Comparison of ENCODE assay signal across 7 mouse cellular contexts in the genomic region with DNA sequence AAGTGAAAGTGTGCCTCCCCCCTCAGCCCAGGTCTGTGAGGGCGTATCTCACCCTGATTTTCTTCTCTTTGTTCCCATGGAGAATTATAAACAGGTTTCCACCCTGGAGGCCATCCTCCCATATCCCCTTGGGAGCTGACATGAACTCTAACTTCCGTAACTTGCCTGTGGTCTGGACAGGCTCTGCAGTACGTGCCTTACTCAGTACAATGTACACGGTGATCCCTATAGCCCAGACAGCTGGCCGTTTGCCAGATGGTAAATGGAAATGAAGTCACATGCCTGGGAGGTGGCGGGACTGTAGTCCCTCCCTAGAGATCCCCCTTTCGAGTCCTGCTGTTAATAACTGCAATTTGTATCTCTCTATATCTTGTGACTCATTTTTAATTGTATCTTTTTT. TPM values are rescaled to one million over a fixed set of nuclear protein-coding genes. Genes with fewer than 3 reads are reported as not detected.
DNase-seq lines count a peak whose midpoint lies in the region; ATAC-seq lines count a peak whose summit lies in the region.

No protein-coding gene starts in this region.

- H3K9ac ChIP-seq in heart, embryonic 13.5 days: peak overlapping the region; percentile 67

- peaks cover 86% of the 10 kb centered on the region for H3K4me1 ChIP-seq in heart, embryonic 13.5 days

- peak overlapping the region; percentile 93 for H3K27ac ChIP-seq in heart, embryonic 13.5 days (replicated peaks)

- H3K36me3 ChIP-seq in heart, embryonic 13.5 days: no peaks in the 10 kb centered on the region

- H3K27me3 ChIP-seq in heart, embryonic 13.5 days (replicated peaks): no peaks in the 10 kb centered on the region

- H3K4me3 ChIP-seq in heart, embryonic 13.5 days: peak overlapping the region; percentile 27

- peak; percentile 30 for DNase-seq in R1 (ENCODE audit: low read depth, low spot score)
- peak; percentile 75 for DNase-seq in embryo, embryonic 11.5 days (ENCODE audit: low read depth, low spot score)
- peak; percentile 46 for DNase-seq in kidney, postnatal 14 days
- DNase-seq in spleen, postnatal 10 days (ENCODE audit: low spot score in 2 of 2): peak; percentile 75 to 84
- DNase-seq in layer of hippocampus, postnatal 10 days (ENCODE audit: low spot score in 2 of 2): no peak

- ATAC-seq in heart, embryonic 13.5 days (ENCODE audit: extremely low read depth, insufficient number of reproducible peaks, low FRiP score, low TSS enrichment): peak; percentile 49; the same call in 1 of the 2 replicates
- ATAC-seq in megakaryocyte, adult 5-6 weeks (ENCODE audit: poor library complexity, severe bottlenecking): peak; percentile 36

- H3K4me2 ChIP-seq in heart, embryonic 13.5 days: peak overlapping the region; percentile 59

- 16% methylated on average over 7 of the region's 7 CpGs for WGBS in heart, embryonic 13.5 days

- no peaks in the 10 kb centered on the region for H3K9me3 ChIP-seq in heart, embryonic 13.5 days

RNA-seq across cellular contexts. Expression of gene Eef2k, which starts 22.5 kb away (rescaled TPM):
- 16.3 and 16.9 TPM in 2 replicates for polyA plus RNA-seq in heart, embryonic 13.5 days (2015; fragmentation: Nextera tagmentation; extraction: Ambion mirVana)
- 7.5 and 11.1 TPM in 2 replicates for total RNA-seq in megakaryocyte, adult 5-6 weeks (2015)
- total RNA-seq in megakaryocyte, adult 5-6 weeks (2017): 23.5 and 26.1 TPM in 2 replicates
- 10 to 100 TPM; 38.9 to 41.7 TPM for total RNA-seq in layer of hippocampus, postnatal 10 days (2021)

RNA-seq across cellular contexts. Expression of gene Polr3e, which starts 52.4 kb away (rescaled TPM):
- polyA plus RNA-seq in heart, embryonic 13.5 days (2015; fragmentation: Nextera tagmentation; extraction: Ambion mirVana): 21.8 and 22.4 TPM in 2 replicates
- total RNA-seq in megakaryocyte, adult 5-6 weeks (2015): 4.6 and 5.3 TPM in 2 replicates
- 9.8 and 11.6 TPM in 2 replicates for total RNA-seq in megakaryocyte, adult 5-6 weeks (2017)
- 10 to 100 TPM; 31.3 to 32.0 TPM for total RNA-seq in layer of hippocampus, postnatal 10 days (2021)

RNA-seq across cellular contexts. Expression of gene Gm5737, which starts 52.9 kb away (rescaled TPM):
- not detected in 2 replicates for polyA plus RNA-seq in heart, embryonic 13.5 days (2015; fragmentation: Nextera tagmentation; extraction: Ambion mirVana)
- not detected in 2 replicates for total RNA-seq in megakaryocyte, adult 5-6 weeks (2015)
- total RNA-seq in megakaryocyte, adult 5-6 weeks (2017): not detected in 2 replicates
- total RNA-seq in layer of hippocampus, postnatal 10 days (2021): under 1 TPM in 1 of 2 experiments, not detected in 1; 0.27 TPM

Comparison
In these comparisons a context has a peak if more than half of its experiments do, and no peak if none do; other contexts are left out.
1. DNase-seq: peak in R1 (single experiment), embryo, embryonic 11.5 days (single experiment), kidney, postnatal 14 days (single experiment) and spleen, postnatal 10 days (2 of 2); none in layer of hippocampus, postnatal 10 days (0 of 2).